Mouse (Mus musculus) stomach, embryonic 16.5 days (tissue): ENCODE results near the gene Scml4. TPM values are rescaled to one million over a fixed set of nuclear protein-coding genes. Genes with fewer than 3 reads are reported as not detected.

Experiments
- ATAC-seq: fragments of 200-750 bp; cut with Nextera tagmentation; 2 replicates; pipeline ENCODE4 v1.8.0; 2017; ENCODE audit warnings: moderate number of reproducible peaks, moderate TSS enrichment; ENCODE audit not compliant: insufficient read depth, low FRiP score
- H3K27ac ChIP-seq: fragments of 300-500 bp; sonication (generic); 2 replicates; pipeline ENCODE4 v1.5.1; 2014; ENCODE audit warnings: low read length
- H3K27me3 ChIP-seq: fragments of 300-500 bp; sonication (generic); 2 replicates; pipeline ENCODE4 v1.6.1; 2014; ENCODE audit warnings: low read length, control low read depth, mixed read lengths; ENCODE audit not compliant: control insufficient read depth, insufficient read depth
- H3K36me3 ChIP-seq: fragments of 300-500 bp; sonication (generic); 2 replicates; pipeline ENCODE4 v1.6.1; 2014; ENCODE audit warnings: low read length; ENCODE audit not compliant: control insufficient read depth, insufficient read depth
- H3K4me1 ChIP-seq: fragments of 300-500 bp; sonication (generic); 2 replicates; pipeline ENCODE4 v1.6.1; 2014; ENCODE audit warnings: low read length, control low read depth, mixed read lengths; ENCODE audit not compliant: control insufficient read depth, insufficient read depth
- H3K4me2 ChIP-seq: fragments of 300-500 bp; sonication (generic); 2 replicates; pipeline ENCODE4 v1.6.1; 2014; ENCODE audit warnings: low read depth, low read length, mixed read lengths
- H3K4me3 ChIP-seq: fragments of 300-500 bp; sonication (generic); replicated peaks from 2 replicates; pipeline ENCODE4 v1.5.1; 2014; ENCODE audit warnings: mild to moderate bottlenecking, low read length
- H3K9ac ChIP-seq: fragments of 300-500 bp; sonication (generic); 2 replicates; pipeline ENCODE4 v1.6.1; 2014; ENCODE audit warnings: low read length
- H3K9me3 ChIP-seq: fragments of 300-500 bp; sonication (generic); replicated peaks from 2 replicates; pipeline ENCODE4 v1.6.1; 2016; ENCODE audit warnings: low read length, control low read depth; ENCODE audit not compliant: control insufficient read depth
- WGBS: fragments of 180-500 bp; shearing (Covaris S2); extraction: QIAGEN DNeasy Blood & Tissue Kit; methylation state at CpG from one replicate; pipeline ENCODE4 v1.1.7; 2014; 5-methylcytosine and 5-hydroxymethylcytosine counted together
- polyA plus RNA-seq: library from polyadenylated mRNA; unstranded; fragments of >200 nt; fragmentation: Nextera tagmentation; extraction: Ambion mirVana; gene quantifications from 2 replicates; pipeline ENCODE4 v1.2.1, GENCODE M21; 2015

Gene Scml4
- polyA plus RNA-seq, 1 experiment from 2014 or later: 12.2 TPM

DNA sequence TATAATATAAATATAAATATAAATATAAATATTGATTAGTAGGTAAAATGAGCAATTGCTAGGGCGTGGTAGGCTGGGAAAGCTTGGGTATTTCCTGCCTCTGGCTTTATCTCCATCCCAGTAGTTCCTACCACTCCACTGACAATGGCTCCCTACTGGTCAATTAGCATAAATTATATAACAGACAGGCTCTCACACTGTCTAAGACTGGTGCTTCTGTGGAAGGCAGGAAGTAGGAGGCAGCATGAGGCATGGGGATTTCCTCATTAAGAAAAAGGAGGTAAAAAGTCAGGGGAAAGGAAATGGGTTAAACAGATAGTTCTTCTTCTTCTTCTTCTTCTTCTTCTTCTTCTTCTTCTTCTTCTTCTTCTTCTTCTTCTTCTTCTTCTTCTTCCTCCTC, 48.4 kb downstream of the Scml4 start:
- H3K36me3 ChIP-seq: no peaks in the 10 kb centered on the region
- no peak for ATAC-seq
- H3K4me2 ChIP-seq: no peak overlapping the region
- no peak overlapping the region for H3K4me3 ChIP-seq
- WGBS: 76% methylated on average over 1 of the region's 1 CpGs
- peaks cover 3% of the 10 kb centered on the region; the same call in 1 of the 2 replicates for H3K4me1 ChIP-seq
- H3K9ac ChIP-seq: no peak overlapping the region
- no peaks in the 10 kb centered on the region for H3K27me3 ChIP-seq
- no peaks in the 10 kb centered on the region for H3K9me3 ChIP-seq
- no peak overlapping the region for H3K27ac ChIP-seq

DNA sequence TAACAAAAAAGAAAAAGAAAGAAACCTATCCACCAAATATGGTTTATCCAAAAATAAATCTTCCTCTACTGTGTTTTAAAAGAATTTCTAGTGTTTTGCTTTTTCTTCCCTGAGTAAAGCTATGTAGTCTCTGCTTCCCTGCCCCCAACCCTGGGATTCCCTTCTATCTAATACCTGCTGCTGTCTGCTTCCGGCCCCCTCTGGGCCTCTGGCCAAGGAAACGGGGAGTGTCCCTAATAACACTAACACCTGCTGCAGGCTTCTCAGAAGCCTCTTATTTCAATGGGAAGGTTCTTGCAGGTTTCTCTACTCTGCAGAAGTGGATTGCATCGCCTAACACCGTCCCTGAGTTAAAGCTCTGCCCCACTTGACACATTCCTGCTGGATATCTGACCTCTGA, 50.4 kb downstream of the Scml4 start:
- no peak overlapping the region for H3K4me3 ChIP-seq
- H3K9me3 ChIP-seq: no peaks in the 10 kb centered on the region
- WGBS: 23% methylated on average over 4 of the region's 4 CpGs
- ATAC-seq: no peak
- no peaks in the 10 kb centered on the region for H3K27me3 ChIP-seq
- H3K27ac ChIP-seq: no peak overlapping the region; the same call in 1 of the 2 replicates
- H3K9ac ChIP-seq: no peak overlapping the region
- no peaks in the 10 kb centered on the region for H3K36me3 ChIP-seq
- H3K4me1 ChIP-seq: peaks cover 3% of the 10 kb centered on the region; the same call in 1 of the 2 replicates
- H3K4me2 ChIP-seq: no peak overlapping the region

DNA sequence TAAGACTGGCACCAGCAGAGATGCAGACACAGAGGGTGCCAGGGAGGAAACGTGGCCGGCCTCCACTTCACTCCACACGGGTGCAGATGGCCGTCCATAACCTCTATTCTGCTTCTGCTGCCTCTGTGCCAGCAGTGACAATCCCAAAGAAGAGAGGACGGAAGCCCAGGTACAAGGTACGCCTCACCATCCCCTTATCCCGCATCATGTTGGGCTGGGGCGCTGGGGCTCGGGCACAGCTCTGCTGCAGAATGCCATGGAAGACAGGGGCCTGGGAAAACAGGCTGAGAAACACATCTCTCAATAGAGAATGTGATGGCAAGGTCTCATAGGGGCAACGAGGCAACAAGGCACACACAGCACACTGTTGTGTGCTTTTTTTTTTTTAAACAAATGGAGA, 51.9 kb downstream of the Scml4 start:
- Histone ChIP-seq H3K36me3 (no peaks in the 10 kb centered on the region), H3K9ac (no peak overlapping the region), H3K4me3 (no peak overlapping the region), H3K27ac (no peak overlapping the region), H3K4me2 (no peak overlapping the region), H3K4me1 (peaks cover 3% of the 10 kb centered on the region; the same call in 1 of the 2 replicates), H3K27me3 (no peaks in the 10 kb centered on the region), H3K9me3 (no peaks in the 10 kb centered on the region)
- no peak for ATAC-seq
- WGBS: 84% methylated on average over 10 of the region's 10 CpGs

DNA sequence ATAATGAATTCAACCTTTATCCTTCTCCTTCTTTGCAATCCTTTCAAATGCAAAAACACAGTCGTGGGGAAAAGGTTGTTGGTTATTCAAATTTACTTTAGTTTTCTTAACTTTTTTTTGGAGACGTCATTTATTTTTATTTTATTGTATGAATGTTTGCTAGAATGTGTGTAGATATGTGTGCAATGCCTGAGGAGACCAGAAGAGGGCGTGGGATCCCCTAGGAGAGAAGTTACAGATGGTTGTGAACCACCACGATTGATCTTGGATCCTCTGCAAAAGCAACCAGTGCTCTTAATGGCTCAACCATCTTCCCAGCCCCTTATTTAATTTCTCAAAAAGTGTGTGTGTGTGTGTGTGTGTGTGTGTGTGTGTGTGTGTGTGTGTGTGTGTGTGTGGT, 53.0 kb downstream of the Scml4 start:
- ATAC-seq: no peak
- no peak overlapping the region for H3K4me2 ChIP-seq
- no peak overlapping the region for H3K9ac ChIP-seq
- H3K27me3 ChIP-seq: no peaks in the 10 kb centered on the region
- H3K36me3 ChIP-seq: no peaks in the 10 kb centered on the region
- H3K27ac ChIP-seq: no peak overlapping the region
- no peak overlapping the region for H3K4me3 ChIP-seq
- H3K9me3 ChIP-seq: no peaks in the 10 kb centered on the region
- peaks cover 3% of the 10 kb centered on the region; the same call in 1 of the 2 replicates for H3K4me1 ChIP-seq
- WGBS: 51% methylated on average over 4 of the region's 4 CpGs

DNA sequence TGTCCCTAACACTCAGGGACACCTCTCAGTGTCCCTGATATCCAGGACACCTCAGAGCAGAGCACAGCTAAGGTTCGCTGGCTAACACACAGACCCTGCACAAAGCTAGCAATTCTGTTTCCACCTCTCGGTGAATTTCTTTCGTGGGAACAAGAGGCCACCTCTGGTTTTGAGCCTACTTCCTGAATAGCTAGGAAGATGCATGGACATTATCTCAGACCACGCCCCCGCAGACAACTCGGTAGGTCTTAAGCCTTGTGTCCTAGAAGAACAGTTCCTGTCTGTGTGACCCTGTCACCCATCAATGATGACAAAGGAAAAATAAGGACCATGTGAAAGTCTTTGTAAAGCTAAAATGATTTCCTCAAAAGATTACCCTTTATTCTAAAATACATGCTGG, 54.0 kb downstream of the Scml4 start:
- Histone ChIP-seq H3K4me1 (peaks cover 3% of the 10 kb centered on the region; the same call in 1 of the 2 replicates), H3K9ac (no peak overlapping the region), H3K27me3 (no peaks in the 10 kb centered on the region), H3K36me3 (no peaks in the 10 kb centered on the region), H3K4me3 (no peak overlapping the region), H3K9me3 (no peaks in the 10 kb centered on the region), H3K27ac (no peak overlapping the region), H3K4me2 (no peak overlapping the region)
- 50% methylated on average over 6 of the region's 6 CpGs for WGBS
- no peak for ATAC-seq

DNA sequence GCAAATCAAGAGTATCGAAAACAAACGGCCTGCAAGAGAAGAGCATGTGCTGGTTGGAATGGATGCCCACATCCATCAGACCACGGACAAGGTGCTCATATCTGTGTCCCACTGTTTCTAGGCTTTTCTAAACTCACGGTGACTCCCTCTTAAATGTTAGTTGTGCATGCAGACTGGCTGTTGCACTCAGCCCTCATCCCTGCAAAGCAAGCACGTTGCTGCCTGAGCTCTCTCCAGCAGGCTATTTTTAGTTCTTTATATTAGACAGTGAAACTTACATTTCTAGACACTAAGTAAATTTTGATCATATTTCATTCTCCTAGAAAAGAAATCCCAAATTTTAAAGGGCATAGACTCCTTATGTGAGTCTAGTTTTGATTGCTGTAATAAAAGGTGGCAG, 57.2 kb downstream of the Scml4 start:
- Histone ChIP-seq H3K4me1 (no peaks in the 10 kb centered on the region), H3K36me3 (no peaks in the 10 kb centered on the region), H3K9ac (no peak overlapping the region), H3K4me2 (no peak overlapping the region), H3K9me3 (no peaks in the 10 kb centered on the region), H3K27me3 (no peaks in the 10 kb centered on the region), H3K4me3 (no peak overlapping the region), H3K27ac (no peak overlapping the region)
- WGBS: 69% methylated on average over 5 of the region's 5 CpGs
- no peak for ATAC-seq

DNA sequence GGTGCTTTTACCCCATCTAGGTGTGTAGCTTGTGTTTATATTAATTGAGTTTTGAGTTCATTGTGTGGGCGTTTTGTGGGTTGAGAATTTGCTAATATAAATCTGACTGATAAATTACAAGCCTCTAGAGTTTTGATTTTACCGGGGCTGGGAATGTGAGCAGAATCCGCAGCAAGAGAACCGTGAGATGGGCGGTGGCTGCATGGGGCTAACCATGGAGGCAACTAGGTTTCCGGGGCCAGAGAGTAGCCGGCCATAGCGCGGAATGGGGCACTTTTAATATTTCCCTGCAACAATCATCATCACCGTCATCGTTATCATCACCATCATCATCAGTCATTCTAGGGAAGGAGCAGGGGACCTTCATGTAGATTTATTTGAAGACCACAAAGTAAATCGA, 59.6 kb downstream of the Scml4 start:
- Histone ChIP-seq H3K27me3 (no peaks in the 10 kb centered on the region), H3K9ac (no peak overlapping the region), H3K4me2 (no peak overlapping the region), H3K4me1 (no peaks in the 10 kb centered on the region), H3K4me3 (no peak overlapping the region), H3K9me3 (0 out of 2 replicates have a peak, but pooled peaks cover 3% of the 10 kb centered on the region), H3K36me3 (no peaks in the 10 kb centered on the region), H3K27ac (no peak overlapping the region)
- WGBS: 89% methylated on average over 12 of the region's 12 CpGs
- ATAC-seq: no peak

DNA sequence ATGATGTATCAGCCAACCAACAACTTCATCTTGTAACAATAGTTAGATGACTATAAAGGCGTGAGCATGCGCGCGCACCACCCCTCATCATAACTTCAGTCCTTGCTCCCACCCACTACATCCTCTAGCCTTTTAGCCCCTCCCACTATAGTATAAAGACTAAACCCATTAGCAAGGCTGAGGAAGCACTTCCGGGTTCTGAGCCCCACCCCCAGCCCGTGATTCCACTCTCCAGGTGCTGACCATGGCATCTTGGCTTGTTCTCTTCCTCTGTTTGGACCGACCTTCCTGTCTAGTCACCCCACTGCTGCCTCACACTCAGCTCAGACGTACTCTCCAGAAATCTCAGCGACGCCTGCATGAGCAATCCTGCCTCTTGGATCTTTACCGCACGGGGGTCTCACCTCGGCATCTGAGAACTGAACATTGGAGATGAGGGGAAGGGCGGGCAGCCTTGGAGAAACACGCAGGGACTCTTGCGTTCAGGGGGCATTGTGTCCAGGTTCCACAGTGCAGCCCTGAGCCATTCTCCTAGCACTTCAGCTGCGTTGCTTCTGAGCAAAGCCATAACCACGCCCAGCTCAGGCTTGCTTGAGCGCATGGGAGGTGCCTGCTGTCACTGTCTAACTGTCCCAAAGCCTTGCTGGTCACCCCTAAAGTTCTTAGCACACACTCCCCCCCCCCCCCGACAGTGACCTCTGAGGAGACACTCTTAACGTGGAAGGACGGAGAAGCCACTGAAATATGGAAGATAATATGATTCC, 65.1 kb downstream of the Scml4 start:
- no peaks in the 10 kb centered on the region for H3K36me3 ChIP-seq
- H3K9ac ChIP-seq: no peak overlapping the region; the same call in 1 of the 2 replicates
- H3K27ac ChIP-seq: no peak overlapping the region
- 67% methylated on average over 22 of the region's 22 CpGs for WGBS
- peak; percentile 56; the same call in 1 of the 2 replicates for ATAC-seq
- H3K4me1 ChIP-seq: no peaks in the 10 kb centered on the region
- no peaks in the 10 kb centered on the region for H3K27me3 ChIP-seq
- H3K9me3 ChIP-seq: 0 out of 2 replicates have a peak, but pooled peaks cover 3% of the 10 kb centered on the region
- peak overlapping the region; percentile 43; the same call in 1 of the 2 replicates for H3K4me2 ChIP-seq
- peak overlapping the region; percentile 17; the same call in 1 of the 2 replicates for H3K4me3 ChIP-seq

DNA sequence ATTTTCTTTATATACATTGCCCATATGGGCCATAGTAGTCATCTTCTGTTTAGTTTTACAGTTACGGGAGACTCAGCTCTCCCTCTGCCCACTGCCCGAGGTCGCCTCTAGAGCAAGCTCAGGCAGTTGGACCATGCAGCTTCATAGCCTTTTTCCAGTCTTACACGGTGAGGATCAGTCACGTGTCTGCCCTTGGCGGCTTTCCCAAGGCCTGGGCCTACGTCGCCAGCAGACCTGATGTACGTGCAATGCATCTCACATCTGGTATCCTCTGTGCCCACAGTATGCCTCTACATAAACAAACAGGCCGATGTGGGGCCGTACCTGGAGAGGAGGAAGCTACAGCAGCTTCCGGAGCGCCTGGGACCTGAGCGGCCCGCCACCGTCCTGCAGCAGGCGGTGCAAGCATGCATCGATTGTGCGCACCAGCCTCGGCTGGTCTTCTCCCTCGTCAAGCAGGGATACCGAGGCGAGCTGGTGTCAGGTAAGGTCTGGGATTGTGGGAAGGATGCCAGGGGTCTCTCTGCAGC, 70.0 kb downstream of the Scml4 start:
- Histone ChIP-seq H3K4me3 (no peak overlapping the region), H3K9ac (no peak overlapping the region), H3K9me3 (no peaks in the 10 kb centered on the region), H3K4me2 (no peak overlapping the region), H3K27ac (no peak overlapping the region), H3K4me1 (0 out of 2 replicates have a peak, but pooled peaks cover 7% of the 10 kb centered on the region), H3K36me3 (no peaks in the 10 kb centered on the region), H3K27me3 (no peaks in the 10 kb centered on the region)
- ATAC-seq: 0 out of 2 replicates have a peak, but pooled peaks have one; percentile 25
- 85% methylated on average over 23 of the region's 23 CpGs for WGBS
